Mouse (Mus musculus) kidney, embryonic 15.5 days (tissue): ENCODE measurements around the gene St3gal5. TPM values are rescaled to one million over a fixed set of nuclear protein-coding genes. Genes with fewer than 3 reads are reported as not detected.
"Not testable (repeated sequence)": the region's sequence is repeated elsewhere in the genome, so short reads cannot be mapped to it uniquely, and the experiment has no call there.

Source experiments
- ATAC-seq: fragments of 200-750 bp; cut with Nextera tagmentation; replicated peaks from 2 replicates; pipeline ENCODE4 v1.8.0; 2017; ENCODE audit warnings: moderate TSS enrichment; ENCODE audit not compliant: low FRiP score
- H3K27ac ChIP-seq: fragments of 300-500 bp; sonication (generic); 2 replicates; pipeline ENCODE4 v1.5.1; 2015; ENCODE audit warnings: mild to moderate bottlenecking, inconsistent platforms
- H3K27me3 ChIP-seq: fragments of 300-500 bp; sonication (generic); 2 replicates; pipeline ENCODE4 v1.6.1; 2015; ENCODE audit warnings: inconsistent platforms
- H3K36me3 ChIP-seq: fragments of 300-500 bp; sonication (generic); 2 replicates; pipeline ENCODE4 v1.6.1; 2015; ENCODE audit warnings: inconsistent platforms
- H3K4me1 ChIP-seq: fragments of 300-500 bp; sonication (generic); 2 replicates; pipeline ENCODE4 v1.6.1; 2015; ENCODE audit warnings: inconsistent platforms
- H3K4me2 ChIP-seq: fragments of 300-500 bp; sonication (generic); 2 replicates; pipeline ENCODE4 v1.6.1; 2015; ENCODE audit warnings: moderate library complexity, mild to moderate bottlenecking, inconsistent platforms
- H3K4me3 ChIP-seq: fragments of 300-500 bp; sonication (generic); replicated peaks from 2 replicates; pipeline ENCODE4 v1.5.1; 2015; ENCODE audit warnings: mild to moderate bottlenecking, inconsistent platforms
- H3K9ac ChIP-seq: fragments of 300-500 bp; sonication (generic); 2 replicates; pipeline ENCODE4 v1.6.1; 2015; ENCODE audit warnings: mild to moderate bottlenecking, inconsistent platforms
- H3K9me3 ChIP-seq: fragments of 300-500 bp; sonication (generic); replicated peaks from 2 replicates; pipeline ENCODE4 v1.6.1; 2016; ENCODE audit warnings: inconsistent platforms
- WGBS: fragments of 180-500 bp; shearing (Covaris S2); methylation state at CpG from one replicate; pipeline ENCODE4 v1.1.7; 2015; ENCODE audit warnings: mixed read lengths; 5-methylcytosine and 5-hydroxymethylcytosine counted together
- polyA plus RNA-seq: library from polyadenylated mRNA; unstranded; fragments of >200 nt; fragmentation: Nextera tagmentation; extraction: Ambion mirVana; gene quantifications from 2 replicates; pipeline ENCODE4 v1.2.1, GENCODE M21; 2015

The St3gal5 gene
- polyA plus RNA-seq, result 35.2 and 36.3 TPM in 2 replicates

DNA sequence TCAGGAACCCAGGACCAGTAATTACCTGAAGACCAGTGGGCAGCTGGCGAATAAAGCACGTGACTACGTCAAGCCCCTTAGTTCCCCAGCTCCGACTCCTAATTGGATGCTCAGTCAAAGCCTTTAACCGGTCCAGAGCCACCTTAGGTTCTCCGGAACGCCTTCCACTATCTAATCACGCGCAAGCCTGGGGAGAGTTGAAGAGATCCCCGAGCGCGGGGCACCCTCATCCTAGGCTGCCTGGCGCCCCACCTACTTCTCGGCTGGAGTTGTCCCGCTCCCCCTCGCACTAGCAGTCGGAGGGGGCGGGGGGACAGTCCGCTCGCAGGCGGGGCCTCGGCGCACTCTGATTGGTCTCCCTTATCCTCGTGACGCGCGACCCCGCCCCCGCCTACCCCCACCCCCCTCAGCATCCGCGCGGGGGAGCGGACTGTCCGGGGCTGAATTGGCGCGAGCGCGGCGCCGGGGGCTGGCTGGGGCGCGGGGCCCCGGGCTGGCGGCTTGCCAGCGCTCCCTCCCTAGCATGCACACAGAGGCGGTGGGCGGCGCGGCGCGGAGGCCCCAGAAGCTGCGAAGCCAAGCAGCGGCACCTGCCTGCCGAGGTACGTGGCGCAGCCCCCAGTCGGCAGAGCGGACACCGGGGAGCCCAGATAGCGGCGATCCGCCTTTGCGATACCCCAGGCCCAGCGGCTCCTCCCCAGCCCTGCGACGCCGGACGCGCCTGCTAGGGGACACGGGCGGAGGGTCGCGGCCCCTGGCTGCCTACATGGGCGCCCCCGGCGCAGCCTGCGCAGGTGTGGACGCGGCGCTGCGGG, at the start of gene St3gal5:
TSS of gene St3gal5 (plus strand) at position 412 of the 815 bp plus-strand sequence.
- under 1% methylated on average over 73 of the region's 81 CpGs for WGBS
- Histone ChIP-seq H3K36me3 (no peaks in the 10 kb centered on the region), H3K4me3 (peak within 1 kb of the TSS; percentile 80), H3K4me1 (peaks cover 53% of the 10 kb centered on the region), H3K27ac (peak within 1 kb of the TSS; percentile 85), H3K9me3 (no peaks in the 10 kb centered on the region), H3K27me3 (no peaks in the 10 kb centered on the region), H3K4me2 (peak within 1 kb of the TSS; percentile 99), H3K9ac (peak within 1 kb of the TSS; percentile 78)
- peak; percentile 96 for ATAC-seq

DNA sequence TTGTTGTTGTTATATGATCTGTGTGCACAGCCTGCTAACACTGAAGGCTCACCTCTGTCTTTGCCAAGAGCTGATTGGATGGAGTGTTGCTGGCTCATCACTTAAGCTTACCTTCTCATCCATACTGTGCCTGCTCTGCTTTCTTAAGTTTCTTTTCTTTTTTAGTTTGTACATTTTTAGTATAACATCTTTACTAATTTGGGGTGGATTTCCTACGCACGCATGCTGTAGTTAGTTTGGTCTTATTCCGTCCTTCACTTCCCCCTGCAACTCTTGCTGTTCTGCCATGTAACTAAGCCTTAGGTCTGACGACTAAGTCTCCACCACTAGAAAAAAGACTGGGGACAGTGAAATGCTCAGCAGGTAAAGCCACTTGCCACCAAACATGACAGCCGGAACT, 48.7 kb upstream of the St3gal5 start:
- Histone ChIP-seq H3K9ac (no peak overlapping the region), H3K4me3 (no peak overlapping the region), H3K27me3 (no peaks in the 10 kb centered on the region), H3K36me3 (no peaks in the 10 kb centered on the region), H3K27ac (no peak overlapping the region), H3K4me1 (peaks cover 11% of the 10 kb centered on the region; the same call in 1 of the 2 replicates), H3K4me2 (no peak overlapping the region), H3K9me3 (no peaks in the 10 kb centered on the region)
- no peak for ATAC-seq
- WGBS, result 88% methylated on average over 5 of the region's 5 CpGs

GRCm38 (mm10) chr6:72049941-72050340, 47.5 kb upstream of the St3gal5 start:
- WGBS, result 70% methylated on average over 6 of the region's 6 CpGs
- Histone ChIP-seq H3K4me3 (no peak overlapping the region), H3K9me3 (no peaks in the 10 kb centered on the region), H3K4me2 (no peak overlapping the region), H3K27ac (no peak overlapping the region), H3K4me1 (peaks cover 11% of the 10 kb centered on the region; the same call in 1 of the 2 replicates), H3K9ac (no peak overlapping the region), H3K27me3 (no peaks in the 10 kb centered on the region), H3K36me3 (no peaks in the 10 kb centered on the region)
- no peak for ATAC-seq

- peaks cover 11% of the 10 kb centered on the region; the same call in 1 of the 2 replicates for H3K4me1 ChIP-seq
- no peak for ATAC-seq
- no peak overlapping the region for H3K27ac ChIP-seq
- H3K27me3 ChIP-seq, result no peaks in the 10 kb centered on the region
- no peak overlapping the region for H3K4me3 ChIP-seq
- H3K9ac ChIP-seq, result no peak overlapping the region
- H3K9me3 ChIP-seq, result no peaks in the 10 kb centered on the region
- WGBS, result 46% methylated on average over 7 of the region's 7 CpGs
- no peaks in the 10 kb centered on the region for H3K36me3 ChIP-seq
- H3K4me2 ChIP-seq, result no peak overlapping the region
Observed at GRCm38 (mm10) chr6:72050827-72051226, 46.6 kb upstream of the St3gal5 start.

DNA sequence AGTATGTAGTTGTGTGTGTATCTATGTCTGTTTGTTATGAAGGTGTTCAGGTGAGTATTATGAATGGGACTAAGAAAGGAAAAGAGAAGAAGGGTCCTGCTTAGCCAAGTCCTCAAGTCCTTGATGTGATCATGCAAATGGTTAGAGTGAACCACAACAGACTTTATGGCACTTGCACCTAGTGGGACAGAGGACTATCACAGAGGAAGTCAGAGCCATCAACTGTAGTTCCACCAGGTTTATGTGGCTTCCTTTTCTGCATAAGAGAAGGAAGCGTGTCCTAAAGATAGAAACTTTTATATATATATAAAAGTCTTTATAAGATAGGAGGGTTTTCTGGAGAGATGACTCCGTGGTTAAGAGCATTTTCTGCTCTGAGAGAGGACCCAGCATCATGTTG, 46.1 kb upstream of the St3gal5 start:
- Histone ChIP-seq H3K4me2 (no peak overlapping the region), H3K9me3 (no peaks in the 10 kb centered on the region), H3K36me3 (no peaks in the 10 kb centered on the region), H3K4me1 (peaks cover 11% of the 10 kb centered on the region; the same call in 1 of the 2 replicates), H3K27me3 (no peaks in the 10 kb centered on the region), H3K9ac (no peak overlapping the region), H3K27ac (0 out of 2 replicates have a peak overlapping the region, but pooled peaks have one; percentile 9), H3K4me3 (no peak overlapping the region)
- no peak for ATAC-seq
- WGBS, result 78% methylated on average over 2 of the region's 2 CpGs

- H3K9ac ChIP-seq, result no peak overlapping the region
- no peak overlapping the region for H3K4me2 ChIP-seq
- peaks cover 11% of the 10 kb centered on the region; the same call in 1 of the 2 replicates for H3K4me1 ChIP-seq
- H3K36me3 ChIP-seq, result no peaks in the 10 kb centered on the region
- H3K27me3 ChIP-seq, result no peaks in the 10 kb centered on the region
- no peak overlapping the region for H3K4me3 ChIP-seq
- WGBS, result 44% methylated on average over 6 of the region's 6 CpGs
- 0 out of 2 replicates have a peak overlapping the region, but pooled peaks have one; percentile 9 for H3K27ac ChIP-seq
- H3K9me3 ChIP-seq, result no peaks in the 10 kb centered on the region
- no peak for ATAC-seq
Observed at GRCm38 (mm10) chr6:72051757-72052156, 45.6 kb upstream of the St3gal5 start.

DNA sequence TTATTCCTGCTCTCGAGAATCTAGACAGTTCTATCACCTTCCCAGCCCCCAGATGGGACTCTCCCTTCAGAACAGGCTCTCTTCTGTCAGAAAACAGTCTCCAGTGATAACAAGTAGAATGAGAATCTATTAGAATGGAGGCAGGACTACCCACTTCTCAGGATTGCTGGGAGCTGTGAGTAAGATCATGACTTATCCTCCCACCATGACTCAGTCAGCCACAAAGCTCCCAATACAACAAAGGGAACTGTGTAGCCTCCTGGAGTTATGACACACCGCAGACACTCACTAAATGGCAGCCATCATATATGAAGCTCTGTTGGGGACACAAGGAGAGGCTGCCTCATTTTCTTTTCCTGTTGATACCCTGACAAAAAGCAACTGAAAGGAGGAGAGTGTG, 40.8 kb upstream of the St3gal5 start:
- H3K9ac ChIP-seq, result no peak overlapping the region
- no peak overlapping the region for H3K27ac ChIP-seq
- H3K36me3 ChIP-seq, result no peaks in the 10 kb centered on the region
- H3K4me3 ChIP-seq, result no peak overlapping the region
- peaks cover 7% of the 10 kb centered on the region; the same call in 1 of the 2 replicates for H3K4me1 ChIP-seq
- no peak overlapping the region for H3K4me2 ChIP-seq
- no peaks in the 10 kb centered on the region for H3K9me3 ChIP-seq
- WGBS, result 83% methylated on average over 2 of the region's 2 CpGs
- H3K27me3 ChIP-seq, result no peaks in the 10 kb centered on the region
- ATAC-seq, result no peak

GRCm38 (mm10) chr6:72058398-72058889, 38.9 kb upstream of the St3gal5 start:
- Histone ChIP-seq H3K27ac (no peak overlapping the region), H3K4me1 (0 out of 2 replicates have a peak, but pooled peaks cover 3% of the 10 kb centered on the region), H3K36me3 (no peaks in the 10 kb centered on the region), H3K9me3 (no peaks in the 10 kb centered on the region), H3K4me2 (no peak overlapping the region), H3K27me3 (no peaks in the 10 kb centered on the region), H3K4me3 (no peak overlapping the region), H3K9ac (no peak overlapping the region)
- no peak for ATAC-seq
- WGBS, result 82% methylated on average over 9 of the region's 9 CpGs

DNA sequence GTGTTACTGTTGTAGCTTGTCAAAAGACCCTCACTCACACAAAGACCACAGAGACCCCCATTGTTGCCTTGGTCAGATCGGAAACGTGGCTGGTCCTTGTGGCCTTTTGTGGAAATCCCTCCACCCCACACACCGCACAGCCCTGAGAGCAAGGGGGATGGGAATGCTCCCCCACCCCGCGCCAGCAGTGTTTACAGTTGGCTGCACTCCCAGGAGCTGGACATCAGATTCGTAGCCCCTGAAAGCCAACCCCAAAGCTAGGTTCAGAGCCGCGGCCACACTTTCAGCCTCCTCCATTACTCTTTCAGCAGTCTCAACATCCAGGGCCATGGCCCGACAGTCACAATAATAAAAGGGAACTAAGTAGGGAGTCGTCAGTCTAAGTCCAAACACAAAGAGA, 36.7 kb upstream of the St3gal5 start:
- WGBS, result 45% methylated on average over 10 of the region's 10 CpGs
- not testable (repeated sequence) for ATAC-seq, H3K9me3 ChIP-seq

GRCm38 (mm10) chr6:72063718-72064117, 33.7 kb upstream of the St3gal5 start:
- Histone ChIP-seq H3K36me3 (no peaks in the 10 kb centered on the region), H3K4me1 (0 out of 2 replicates have a peak, but pooled peaks cover 3% of the 10 kb centered on the region), H3K4me3 (no peak overlapping the region), H3K9me3 (no peaks in the 10 kb centered on the region), H3K27ac (no peak overlapping the region), H3K9ac (no peak overlapping the region), H3K4me2 (no peak overlapping the region), H3K27me3 (no peaks in the 10 kb centered on the region)
- no peak for ATAC-seq
- 73% methylated on average over 6 of the region's 6 CpGs for WGBS

More for the DNA sequence above, 36.7 kb upstream of the St3gal5 start:
- not testable (repeated sequence) for H3K9ac ChIP-seq, H3K4me2 ChIP-seq, H3K4me1 ChIP-seq, H3K27ac ChIP-seq, H3K27me3 ChIP-seq, H3K4me3 ChIP-seq, H3K36me3 ChIP-seq

GRCm38 (mm10) chr6:72065988-72066387, 31.4 kb upstream of the St3gal5 start:
- H3K4me2 ChIP-seq, result no peak overlapping the region
- no peak for ATAC-seq

DNA sequence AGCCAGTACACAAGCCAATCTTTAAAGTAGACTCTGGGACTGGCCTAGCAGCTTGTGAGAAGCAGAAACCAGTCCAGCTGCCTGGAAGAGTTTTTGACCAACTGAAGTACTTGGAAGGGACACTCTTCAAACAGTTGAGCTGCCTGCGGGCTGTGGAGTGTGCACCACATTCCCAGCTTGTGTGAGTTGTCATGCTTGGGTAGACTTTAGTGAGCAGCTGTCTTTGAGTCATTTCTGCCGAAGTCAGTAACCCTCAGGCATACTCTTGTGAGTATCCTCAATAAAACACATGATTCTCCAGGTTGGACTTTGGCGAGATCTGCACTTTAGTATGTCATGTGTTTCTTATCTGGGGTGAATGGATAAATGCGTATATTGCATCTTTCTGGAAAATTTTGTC, 29.0 kb upstream of the St3gal5 start:
- Histone ChIP-seq H3K4me3 (no peak overlapping the region), H3K9me3 (no peaks in the 10 kb centered on the region), H3K27ac (no peak overlapping the region), H3K27me3 (no peaks in the 10 kb centered on the region), H3K4me2 (no peak overlapping the region), H3K36me3 (no peaks in the 10 kb centered on the region), H3K9ac (no peak overlapping the region), H3K4me1 (no peaks in the 10 kb centered on the region; the same call in 1 of the 2 replicates)
- WGBS, result 81% methylated on average over 4 of the region's 4 CpGs
- ATAC-seq, result no peak

More at GRCm38 (mm10) chr6:72065988-72066387, 31.4 kb upstream of the St3gal5 start:
- H3K36me3 ChIP-seq, result no peaks in the 10 kb centered on the region
- H3K9ac ChIP-seq, result no peak overlapping the region
- H3K4me1 ChIP-seq, result no peaks in the 10 kb centered on the region
- no peak overlapping the region for H3K27ac ChIP-seq
- H3K27me3 ChIP-seq, result no peaks in the 10 kb centered on the region
- no peak overlapping the region for H3K4me3 ChIP-seq
- no peaks in the 10 kb centered on the region for H3K9me3 ChIP-seq
- 42% methylated on average over 10 of the region's 10 CpGs for WGBS
